ENCODE assay signal across 8 mouse cellular contexts in the genomic region with DNA sequence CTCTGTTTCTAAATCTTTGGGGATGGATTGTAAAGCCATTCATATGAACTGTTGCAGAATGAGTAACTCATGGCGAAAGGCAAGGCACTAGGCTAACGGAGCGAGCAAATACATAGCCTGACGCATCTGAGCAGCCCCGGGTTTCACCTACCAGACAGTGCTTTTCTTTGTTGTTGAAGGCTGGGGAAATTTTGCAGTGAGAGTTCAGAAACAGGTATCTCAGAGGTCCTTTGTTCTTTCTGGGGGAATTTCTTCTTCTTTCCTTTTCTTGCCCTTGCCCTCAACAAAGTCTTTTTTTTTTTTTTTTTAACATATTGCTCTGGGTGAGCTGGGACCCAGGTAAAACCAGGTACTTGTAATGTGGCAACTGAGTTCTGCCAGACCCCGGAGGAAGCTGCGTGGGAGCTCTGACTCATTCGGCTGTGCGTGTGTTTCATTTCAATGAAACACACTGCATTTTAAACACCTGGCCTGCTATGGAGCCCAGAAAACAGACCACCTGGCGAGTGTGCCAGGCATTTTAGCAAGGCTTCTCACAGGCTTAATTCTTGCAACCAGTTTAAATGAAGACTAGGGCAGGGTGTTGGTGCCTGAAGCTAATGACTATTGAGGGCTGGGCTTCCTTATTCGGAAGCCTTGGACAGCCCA. TPM values are rescaled to one million over a fixed set of nuclear protein-coding genes. Genes with fewer than 3 reads are reported as not detected.
DNase-seq lines count a peak whose midpoint lies in the region; ATAC-seq and TF ChIP-seq lines count a peak whose summit lies in the region.

A gene (plus strand): TSS at position 484 of the 648 bp plus-strand sequence.

- H3K4me2 ChIP-seq in heart, embryonic 11.5 days = peak within 1 kb of the TSS; percentile 66
- H3K4me2 ChIP-seq in forebrain, postnatal 0 days (ENCODE audit: low read depth) = peak within 1 kb of the TSS; percentile 91
- peak within 1 kb of the TSS; percentile 84 for H3K4me2 ChIP-seq in neural tube, embryonic 14.5 days (ENCODE audit: low read depth, low read length)

- H3K36me3 ChIP-seq in heart, embryonic 11.5 days (ENCODE audit: control insufficient read depth, insufficient read depth, low read length) = no peaks in the 10 kb centered on the region
- no peaks in the 10 kb centered on the region for H3K36me3 ChIP-seq in E14TG2a.4 (ENCODE audit: insufficient read depth, low read length)
- H3K36me3 ChIP-seq in forebrain, postnatal 0 days (ENCODE audit: insufficient read depth) = no peaks in the 10 kb centered on the region
- H3K36me3 ChIP-seq in neural tube, embryonic 14.5 days (ENCODE audit: control insufficient read depth, insufficient read depth, low read length) = no peaks in the 10 kb centered on the region

- intact Hi-C loops in heart, postnatal 25 days (cut with DNase I) = no loop called here

- H3K4me1 ChIP-seq in heart, embryonic 11.5 days (ENCODE audit: control insufficient read depth, insufficient read depth, low read length) = no peaks in the 10 kb centered on the region
- peaks cover 14% of the 10 kb centered on the region for H3K4me1 ChIP-seq in E14TG2a.4 (replicated peaks; ENCODE audit: low read depth, low read length)
- H3K4me1 ChIP-seq in forebrain, postnatal 0 days (ENCODE audit: insufficient read depth) = peaks cover 4% of the 10 kb centered on the region; the same call in 1 of the 2 replicates
- no peaks in the 10 kb centered on the region for H3K4me1 ChIP-seq in neural tube, embryonic 14.5 days (ENCODE audit: control insufficient read depth, insufficient read depth, low read length)

- peaks cover 20% of the 10 kb centered on the region for H3K27me3 ChIP-seq in heart, embryonic 11.5 days (ENCODE audit: control insufficient read depth, insufficient read depth, low read length)
- peaks cover 52% of the 10 kb centered on the region for H3K27me3 ChIP-seq in E14TG2a.4 (ENCODE audit: insufficient read depth, low read length)
- H3K27me3 ChIP-seq in forebrain, postnatal 0 days (ENCODE audit: insufficient read depth, low read length) = no peaks in the 10 kb centered on the region
- H3K27me3 ChIP-seq in neural tube, embryonic 14.5 days (ENCODE audit: control insufficient read depth, insufficient read depth, low read length) = peaks cover 14% of the 10 kb centered on the region

- no peak for TF ChIP-seq CTCF in E14TG2a.4 (conservative IDR thresholded peaks at IDR 0.05; ENCODE audit: low read length)
- no peak for TF ChIP-seq CTCF in forebrain, postnatal 0 days (IDR thresholded peaks at IDR 0.05; ENCODE audit: low read depth)

- H3K27ac ChIP-seq in heart, embryonic 11.5 days (ENCODE audit: low read depth, low read length) = no peak within 1 kb of the TSS
- no peak within 1 kb of the TSS for H3K27ac ChIP-seq in forebrain, postnatal 0 days (ENCODE audit: low read depth, low read length)
- H3K27ac ChIP-seq in neural tube, embryonic 14.5 days (ENCODE audit: low read depth, low read length) = no peak within 1 kb of the TSS

- peak within 1 kb of the TSS; percentile 40 for H3K4me3 ChIP-seq in heart, embryonic 11.5 days (ENCODE audit: low read depth, low read length)
- peak within 1 kb of the TSS; percentile 82 for H3K4me3 ChIP-seq in E14TG2a.4 (replicated peaks; ENCODE audit: low read length)
- H3K4me3 ChIP-seq in forebrain, postnatal 0 days (ENCODE audit: low read depth, low read length) = peak within 1 kb of the TSS; percentile 42
- peak within 1 kb of the TSS; percentile 46 for H3K4me3 ChIP-seq in neural tube, embryonic 14.5 days (ENCODE audit: low read depth, low read length)

- ATAC-seq in heart, embryonic 11.5 days (replicated peaks; ENCODE audit: insufficient number of reproducible peaks, low FRiP score, low TSS enrichment) = no peak
- ATAC-seq in forebrain, postnatal 0 days = no peak
- ATAC-seq in neural tube, embryonic 14.5 days (ENCODE audit: low read depth) = no peak

- H3K9me3 ChIP-seq in heart, embryonic 11.5 days (replicated peaks; ENCODE audit: control insufficient read depth, low read length) = no peaks in the 10 kb centered on the region
- H3K9me3 ChIP-seq in E14TG2a.4 (ENCODE audit: low read length) = no peaks in the 10 kb centered on the region
- H3K9me3 ChIP-seq in forebrain, postnatal 0 days (ENCODE audit: low read length) = no peaks in the 10 kb centered on the region
- no peaks in the 10 kb centered on the region for H3K9me3 ChIP-seq in neural tube, embryonic 14.5 days (ENCODE audit: control insufficient read depth, low read length)

- 54% methylated on average over 11 of the region's 11 CpGs for WGBS in heart, embryonic 11.5 days (ENCODE audit: insufficient replicate concordance)
- WGBS in forebrain, postnatal 0 days = 56% methylated on average over 11 of the region's 11 CpGs
- 67% methylated on average over 11 of the region's 11 CpGs for WGBS in neural tube, embryonic 14.5 days

- DNase-seq in heart, postnatal 25 days (ENCODE audit: low spot score) = no peak
- DNase-seq in forebrain, postnatal 0 days = peak; percentile 25
- DNase-seq in left cerebral cortex, adult 8-10 months (ENCODE audit: low spot score in 2 of 2) = peak in 1 of 2 experiments; percentile 22
- DNase-seq in MN1 (ENCODE audit: low spot score) = no peak
- no peak for DNase-seq in spleen, adult 18-20 months

- H3K9ac ChIP-seq in heart, embryonic 11.5 days (ENCODE audit: low read depth, low read length) = 0 out of 2 replicates have a peak within 1 kb of the TSS, but pooled peaks have one; percentile 11
- H3K9ac ChIP-seq in forebrain, postnatal 0 days = peak within 1 kb of the TSS; percentile 56
- peak within 1 kb of the TSS; percentile 47 for H3K9ac ChIP-seq in neural tube, embryonic 14.5 days (replicated peaks; ENCODE audit: low read depth, low read length)

RNA-seq across cellular contexts. Expression of the gene that starts here (rescaled TPM):
- polyA plus RNA-seq in heart, embryonic 11.5 days (2014; fragmentation: Nextera tagmentation; extraction: Ambion mirVana) = 277 and 328 TPM in 2 replicates
- total RNA-seq in heart, postnatal 25 days (2021) = 10 to 100 TPM in 1 of 2 experiments, 1 to 10 TPM in 1; 9.6 to 12.4 TPM
- total RNA-seq in forebrain, postnatal 0 days (2014; rRNA removed) = 26.9 and 93.7 TPM in 2 replicates
- 13.7 and 15.7 TPM in 2 replicates for polyA plus RNA-seq in forebrain, postnatal 0 days (2015; fragmentation: Nextera tagmentation; extraction: Ambion mirVana)
- total RNA-seq in left cerebral cortex, adult 8-10 months (2022) = 10 to 100 TPM; 12.9 to 18.8 (median 15.7) TPM
- 29.0 and 38.5 TPM in 2 replicates for polyA plus RNA-seq in neural tube, embryonic 14.5 days (2014; fragmentation: Nextera tagmentation; extraction: Ambion mirVana)
